Mouse (Mus musculus) adrenal gland, adult 8-10 months (tissue): ENCODE measurements around the gene Olfr102. TPM values are rescaled to one million over a fixed set of nuclear protein-coding genes. Genes with fewer than 3 reads are reported as not detected.

Experiments used
- DNase-seq: peaks from one replicate; pipeline ENCODE4 v3.0.0; 2022
- total RNA-seq, 4 experiments: library from RNA; stranded (reverse); gene quantifications; 2 replicates each; pipeline ENCODE4 v1.2.4; 2022

The Olfr102 gene
- not detected for total RNA-seq

GRCm38 (mm10) chr17:37316954-37317353 is at the start of gene Olfr102:
Gene Olfr102, minus strand, starts transcription at chr17:37317054.
- DNase-seq: no peak

GRCm38 (mm10) chr17:37359282-37359681 is 42.4 kb upstream of the Olfr102 start, which contains the start of gene Olfr104-ps:
Gene Olfr104-ps, plus strand, starts transcription at chr17:37359582.
- DNase-seq: no peak

- no peak for DNase-seq
Measured at GRCm38 (mm10) chr17:37339598-37339997, 22.7 kb upstream of the Olfr102 start, which contains the start of gene Olfr103. Gene Olfr103, minus strand, starts transcription at chr17:37339698.

GRCm38 (mm10) chr17:37310146-37310699 is 6.6 kb downstream of the Olfr102 start:
- DNase-seq: no peak

GRCm38 (mm10) chr17:37308483-37308882 is 8.4 kb downstream of the Olfr102 start:
- no peak for DNase-seq

DNA sequence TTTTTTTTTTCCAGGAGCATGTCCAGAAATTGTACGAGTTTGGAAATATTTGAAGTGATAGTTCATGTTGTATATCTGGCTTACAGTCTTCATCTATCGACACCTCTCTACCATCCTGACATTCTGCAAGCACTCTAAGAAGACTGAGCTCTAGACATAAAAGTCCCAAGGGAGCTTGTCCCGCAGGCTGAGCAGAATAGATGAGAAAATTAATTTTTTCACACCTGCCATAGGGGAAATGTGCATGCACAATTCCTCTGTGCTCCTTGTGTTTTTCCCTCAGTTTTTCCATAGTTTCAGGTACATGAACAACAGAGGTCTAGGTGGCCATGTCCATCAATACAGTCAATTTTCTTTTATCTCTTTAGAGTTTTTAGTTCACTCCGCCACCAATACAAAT is 12.6 kb downstream of the Olfr102 start, which contains the start of gene Olfr101:
Gene Olfr101 (minus strand): TSS at position 101 of the 400 bp plus-strand sequence.
- DNase-seq: no peak

DNA sequence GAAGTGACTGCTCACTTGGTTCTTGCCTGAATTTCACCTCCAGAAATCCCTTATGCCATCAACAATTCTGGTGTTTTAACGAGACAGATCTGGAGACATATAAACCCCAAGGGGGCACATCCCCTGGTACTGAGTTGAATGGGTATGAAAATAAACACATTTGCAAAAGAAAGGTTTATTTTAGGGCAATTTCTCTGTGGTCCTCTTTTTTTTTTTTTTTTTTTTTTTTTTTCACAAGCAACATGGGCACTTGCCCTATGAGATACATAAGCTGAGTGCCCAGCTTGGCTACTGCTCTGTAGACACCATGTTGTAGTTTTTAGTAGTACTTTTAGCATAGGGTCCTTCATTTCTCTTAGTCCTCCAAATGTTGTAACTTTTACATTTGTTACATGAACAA is 33.5 kb downstream of the Olfr102 start, which contains the start of gene Olfr99:
Gene Olfr99 (minus strand): TSS at position 101 of the 400 bp plus-strand sequence.
- no peak for DNase-seq

DNA sequence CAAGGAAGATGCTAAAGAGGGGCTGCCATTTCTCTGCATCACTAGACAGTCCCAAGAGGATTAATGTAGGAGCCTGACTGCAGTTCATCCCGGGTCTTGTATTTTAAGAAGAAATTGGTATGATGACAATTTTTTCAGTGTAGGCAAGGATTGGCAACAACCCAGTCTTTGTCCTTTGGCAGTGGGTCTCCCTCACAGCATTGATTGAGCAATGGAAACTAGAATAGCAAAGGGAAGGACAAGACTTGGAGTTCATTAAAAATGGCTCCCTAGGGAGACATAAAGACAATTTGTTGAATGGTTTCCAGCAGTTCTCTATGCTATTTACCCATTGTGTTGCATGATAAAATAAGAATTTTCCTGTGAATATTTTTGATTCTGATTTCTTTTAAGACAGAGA is 36.5 kb downstream of the Olfr102 start:
- no peak for DNase-seq

- no peak for DNase-seq
Measured at GRCm38 (mm10) chr17:37276573-37276972, 40.3 kb downstream of the Olfr102 start.

DNA sequence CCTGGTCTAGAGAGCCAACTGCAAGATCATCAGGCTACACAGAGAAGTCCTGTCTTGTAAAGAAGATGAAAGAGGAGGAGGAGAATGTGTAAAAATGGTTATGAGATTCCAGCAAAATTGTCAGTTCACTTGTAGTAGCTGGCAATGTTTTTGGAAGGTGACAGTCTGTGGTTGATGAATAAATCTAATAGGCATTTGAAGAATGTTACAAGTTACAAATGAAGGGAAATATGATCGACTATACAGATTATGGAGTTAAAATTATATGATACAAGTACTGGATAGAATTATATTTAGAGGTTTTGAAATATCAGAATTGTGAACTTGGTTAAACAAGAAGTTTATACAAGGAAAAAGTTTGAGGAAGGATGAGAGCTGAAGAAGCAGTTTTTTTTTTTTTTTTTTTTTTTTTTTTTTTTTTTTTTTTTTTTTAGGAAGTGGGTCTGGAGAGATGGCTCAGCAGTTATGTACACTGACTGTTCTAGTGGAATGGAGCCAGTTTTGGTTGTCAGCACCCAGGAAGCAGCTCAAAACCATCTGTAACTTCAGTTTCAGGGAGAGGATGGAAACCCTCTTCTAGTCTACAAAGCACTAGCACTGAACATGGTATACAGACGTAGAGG is 41.1 kb downstream of the Olfr102 start:
- DNase-seq: no peak

- peak; percentile 49 for DNase-seq
Measured at GRCm38 (mm10) chr17:37270702-37271092, 46.2 kb downstream of the Olfr102 start.

DNA sequence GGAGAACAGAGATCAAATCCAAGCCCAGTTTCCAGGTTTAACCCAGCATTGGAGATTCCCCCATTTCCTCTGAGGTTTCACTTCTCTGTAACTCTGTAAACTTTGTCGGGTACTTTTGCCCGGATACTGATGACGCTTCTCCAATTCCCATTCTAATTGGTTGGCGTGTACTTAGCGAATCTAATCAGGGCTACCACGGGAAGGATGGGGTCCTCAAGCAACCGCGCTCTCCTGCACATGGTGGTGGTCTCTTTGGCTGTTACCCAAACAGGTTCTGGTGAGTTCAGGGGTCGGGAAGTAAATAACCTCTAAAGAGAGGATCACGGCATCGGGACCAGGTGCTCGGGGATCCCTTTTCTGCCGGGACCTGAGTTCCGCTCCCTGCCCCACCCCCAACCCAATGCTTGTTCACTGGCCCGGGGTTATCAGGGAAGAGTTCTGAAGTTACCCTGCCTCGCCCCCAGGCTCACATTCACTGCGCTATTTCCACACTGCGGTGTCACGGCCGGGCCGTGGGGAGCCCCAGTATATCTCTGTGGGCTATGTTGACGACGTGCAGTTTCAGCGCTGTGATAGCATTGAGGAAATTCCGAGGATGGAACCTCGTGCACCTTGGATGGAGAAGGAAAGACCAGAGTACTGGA is 46.7 kb downstream of the Olfr102 start, which contains the start of gene H2-M3:
Gene H2-M3 (plus strand): TSS at position 163 of the 644 bp plus-strand sequence.
- peak; percentile 84 for DNase-seq

DNA sequence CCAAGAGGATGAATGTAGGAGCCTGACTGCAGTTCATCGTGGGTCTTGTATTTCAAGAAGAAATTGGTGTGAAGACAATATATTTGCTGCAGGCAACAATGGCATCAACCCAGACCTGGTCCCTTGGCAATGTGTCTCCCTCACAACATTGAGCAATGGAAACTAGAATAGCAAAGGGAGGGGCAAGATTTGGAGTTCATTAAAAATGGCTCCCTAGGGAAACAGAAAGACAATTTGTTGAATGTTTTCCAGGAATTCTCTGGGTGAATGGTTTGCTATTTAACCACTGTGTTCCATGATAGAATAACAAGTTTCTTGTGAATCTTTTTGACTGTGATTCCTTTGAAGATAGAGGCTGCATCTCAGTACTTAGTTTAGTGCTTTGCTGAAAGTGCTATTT is 53.2 kb downstream of the Olfr102 start, which contains the start of gene Olfr98:
Gene Olfr98 (minus strand): TSS at position 124 of the 400 bp plus-strand sequence.
- no peak for DNase-seq

Other genes with a start within 250 kb of the Olfr102 start
- not detected for gene Olfr90, start 228.6 kb downstream of the Olfr102 start, total RNA-seq
- gene Olfr91, start 218.8 kb downstream of the Olfr102 start, total RNA-seq: not detected
- gene Olfr92, start 197.0 kb downstream of the Olfr102 start, total RNA-seq: not detected
- not detected for gene Olfr93, start 155.6 kb downstream of the Olfr102 start, total RNA-seq
- 1 to 10 TPM in 1 of 4 experiments, under 1 TPM in 2, not detected in 1; 0.31 to 3.1 (median 0.65) TPM for gene Ubd, start 123.2 kb downstream of the Olfr102 start, total RNA-seq
- gene Olfr94, start 116.1 kb downstream of the Olfr102 start, total RNA-seq: not detected
- not detected for gene Olfr95, start 103.9 kb downstream of the Olfr102 start, total RNA-seq
- not detected for gene Olfr96, start 96.9 kb downstream of the Olfr102 start, total RNA-seq
- gene Olfr97, start 79.7 kb downstream of the Olfr102 start, total RNA-seq: not detected
- not detected for gene Olfr98, start 53.3 kb downstream of the Olfr102 start, total RNA-seq
- 1 to 10 TPM; 5.5 to 8.0 (median 6.8) TPM for gene H2-M3, start 46.8 kb downstream of the Olfr102 start, total RNA-seq
- gene Olfr99, start 33.6 kb downstream of the Olfr102 start, total RNA-seq: not detected
- not detected for gene Olfr101, start 12.7 kb downstream of the Olfr102 start, total RNA-seq
- not detected for gene Olfr103, start 22.6 kb upstream of the Olfr102 start, total RNA-seq
- not detected for gene Olfr104-ps, start 42.5 kb upstream of the Olfr102 start, total RNA-seq
- gene Olfr105-ps, start 62.0 kb upstream of the Olfr102 start, total RNA-seq: not detected
- gene Olfr106-ps, start 73.3 kb upstream of the Olfr102 start, total RNA-seq: not detected
- not detected for gene Olfr107, start 82.2 kb upstream of the Olfr102 start, total RNA-seq
- not detected for gene Olfr108, start 128.4 kb upstream of the Olfr102 start, total RNA-seq
- gene Olfr109, start 141.9 kb upstream of the Olfr102 start, total RNA-seq: not detected
- gene H2-M2, start 166.5 kb upstream of the Olfr102 start, total RNA-seq: 1 to 10 TPM; 1.6 to 7.5 (median 3.9) TPM
- gene Olfr110, start 175.4 kb upstream of the Olfr102 start, total RNA-seq: under 1 TPM in 1 of 4 experiments, not detected in 3; 0.30 TPM
- 1 to 10 TPM in 1 of 4 experiments, under 1 TPM in 3; 0.21 to 1.4 (median 0.56) TPM for gene Olfr111, start 191.0 kb upstream of the Olfr102 start, total RNA-seq